12 mouse cellular contexts compared by ENCODE assay signal in the genomic region with DNA sequence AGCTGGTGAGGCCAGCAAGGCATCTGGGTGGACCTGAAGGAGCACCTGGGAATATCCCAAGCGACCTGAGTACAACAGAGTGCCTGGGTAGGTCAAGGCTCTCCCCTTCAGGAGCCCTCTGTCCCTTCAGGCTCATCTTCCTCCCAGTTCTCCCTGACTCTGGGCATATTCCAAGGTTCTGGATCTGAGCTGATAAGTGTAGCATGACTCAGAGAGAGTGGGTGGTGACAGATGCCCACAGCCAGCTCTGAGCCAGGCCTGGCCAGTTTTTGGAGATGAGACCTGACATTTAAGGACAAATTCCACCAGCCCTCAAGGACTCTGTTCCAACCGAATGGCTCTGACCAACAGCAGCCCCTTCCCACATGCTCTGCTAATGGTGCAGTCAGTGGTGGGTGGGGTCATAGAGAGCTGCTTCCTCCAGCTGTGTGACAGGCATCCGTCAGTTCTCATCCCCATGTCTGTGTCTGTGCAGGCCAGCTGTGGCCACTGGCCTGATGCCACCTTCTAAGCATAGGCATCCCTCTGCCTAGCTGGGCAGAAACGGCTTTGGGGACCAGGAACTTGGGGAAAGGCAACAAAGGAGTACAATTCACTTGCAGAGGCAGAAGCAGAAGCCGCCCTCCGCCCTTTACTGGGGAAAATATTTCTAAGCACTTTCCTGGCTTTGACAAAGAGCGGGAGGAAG. TPM values are rescaled to one million over a fixed set of nuclear protein-coding genes. Genes with fewer than 3 reads are reported as not detected.
DNase-seq lines count a peak whose midpoint lies in the region; ATAC-seq and TF ChIP-seq lines count a peak whose summit lies in the region.
"Had no signal": no experiment of that assay in that cellular context is flagged by ENCODE, and none has a peak within 500 bp of the region (broad histone marks: within the 10 kb centered on the region; RNA-seq: fewer than 3 reads in every experiment).

No protein-coding gene starts in this region.

- peak overlapping the region; percentile 18; the same call in 1 of the 2 replicates for H3K27ac ChIP-seq in hindbrain, embryonic 10.5 days
- H3K27ac ChIP-seq in hindbrain, embryonic 14.5 days, result no peak overlapping the region
- no peak overlapping the region for H3K27ac ChIP-seq in thymus, adult 2 months (ENCODE audit: control insufficient read depth, insufficient read depth, low read length)
- H3K27ac ChIP-seq: hindbrain, embryonic 13.5 days; neural tube, embryonic 12.5 days had no signal

- TF ChIP-seq POLR2A in thymus, adult 2 months (IDR thresholded peaks at IDR 0.05; ENCODE audit: control insufficient read depth, extremely low read depth, insufficient read depth, low read length, poor library complexity), result no peak

- no peak for DNase-seq in hindbrain, embryonic 10.5 days (ENCODE audit: low spot score)
- no peak for DNase-seq in hindbrain, embryonic 14.5 days (ENCODE audit: low spot score)
- DNase-seq in NIH3T3 (ENCODE audit: low read depth), result peak; percentile 33
- peak; percentile 45 for DNase-seq in cerebellum, adult 11 months
- DNase-seq in left cerebral cortex, postnatal 36 days (ENCODE audit: low spot score in 2 of 2), result peak; percentile 57 to 68
- no peak for DNase-seq in yolk sac, embryonic 10.5 days (ENCODE audit: low spot score)
- no peak for DNase-seq in thymus, adult 18-20 months
- DNase-seq in thymus, adult 2 months, result no peak
- DNase-seq: lung, postnatal 36 days had no signal

- H3K4me3 ChIP-seq in hindbrain, embryonic 10.5 days, result no peak overlapping the region
- H3K4me3 ChIP-seq in hindbrain, embryonic 14.5 days (replicated peaks; ENCODE audit: low read length), result no peak overlapping the region
- no peak overlapping the region for H3K4me3 ChIP-seq in thymus, adult 2 months (ENCODE audit: control insufficient read depth, insufficient read depth, low read length)
- H3K4me3 ChIP-seq: erythroblast, embryonic 14.5 days; hindbrain, embryonic 13.5 days; neural tube, embryonic 12.5 days had no signal

- ATAC-seq in hindbrain, embryonic 14.5 days (ENCODE audit: low FRiP score), result no peak

- no peaks in the 10 kb centered on the region for H3K9me3 ChIP-seq in hindbrain, embryonic 10.5 days
- H3K9me3 ChIP-seq in hindbrain, embryonic 14.5 days (ENCODE audit: control insufficient read depth, low read length), result no peaks in the 10 kb centered on the region
- H3K9me3 ChIP-seq: hindbrain, embryonic 13.5 days; neural tube, embryonic 12.5 days had no signal

- no peak for TF ChIP-seq CTCF in thymus, adult 2 months (IDR thresholded peaks at IDR 0.05; ENCODE audit: borderline replicate concordance, control insufficient read depth, extremely low read depth, insufficient read depth, low read length, poor library complexity)

- H3K27me3 ChIP-seq in hindbrain, embryonic 10.5 days (ENCODE audit: insufficient read depth, poor library complexity, severe bottlenecking), result peaks cover 13% of the 10 kb centered on the region
- H3K27me3 ChIP-seq in hindbrain, embryonic 14.5 days (ENCODE audit: control insufficient read depth, insufficient read depth, low read length), result no peaks in the 10 kb centered on the region
- H3K27me3 ChIP-seq in thymus, adult 2 months (ENCODE audit: control insufficient read depth, insufficient read depth, low read length), result no peaks in the 10 kb centered on the region
- H3K27me3 ChIP-seq: neural tube, embryonic 12.5 days had no signal

- H3K9ac ChIP-seq in hindbrain, embryonic 14.5 days, result no peak overlapping the region
- H3K9ac ChIP-seq: hindbrain, embryonic 13.5 days; neural tube, embryonic 12.5 days had no signal

- no peak overlapping the region for H3K4me2 ChIP-seq in hindbrain, embryonic 14.5 days (replicated peaks)
- H3K4me2 ChIP-seq: hindbrain, embryonic 13.5 days; neural tube, embryonic 12.5 days had no signal

- peaks cover 42% of the 10 kb centered on the region for H3K4me1 ChIP-seq in hindbrain, embryonic 10.5 days (replicated peaks)
- peaks cover 8% of the 10 kb centered on the region for H3K4me1 ChIP-seq in hindbrain, embryonic 14.5 days (replicated peaks; ENCODE audit: control insufficient read depth, insufficient read depth, low read length)
- 0 out of 2 replicates have a peak, but pooled peaks cover 2% of the 10 kb centered on the region for H3K4me1 ChIP-seq in thymus, adult 2 months (replicated peaks; ENCODE audit: control insufficient read depth, insufficient read depth, low read length)

- H3K36me3 ChIP-seq in hindbrain, embryonic 10.5 days, result no peaks in the 10 kb centered on the region
- no peaks in the 10 kb centered on the region for H3K36me3 ChIP-seq in hindbrain, embryonic 14.5 days (replicated peaks; ENCODE audit: control insufficient read depth, insufficient read depth)
- H3K36me3 ChIP-seq in thymus, adult 2 months (ENCODE audit: control insufficient read depth, insufficient read depth, low read length), result no peaks in the 10 kb centered on the region
- H3K36me3 ChIP-seq: hindbrain, embryonic 13.5 days; neural tube, embryonic 12.5 days had no signal

- intact Hi-C loops in left cerebral cortex, postnatal 36 days (cut with DNase I), result no loop called here

- WGBS in hindbrain, embryonic 10.5 days, result 73% methylated on average over 7 of the region's 7 CpGs
- 80% methylated on average over 7 of the region's 7 CpGs for WGBS in hindbrain, embryonic 14.5 days
- 82% methylated on average over 7 of the region's 7 CpGs for WGBS in thymus, adult 2 months

RNA-seq across cellular contexts. Expression of gene Prkag2, which starts 46.3 kb away (rescaled TPM):
- polyA plus RNA-seq in hindbrain, embryonic 10.5 days (2016; fragmentation: Nextera tagmentation; extraction: Ambion mirVana), result 43.7 and 46.3 TPM in 2 replicates
- polyA plus RNA-seq in hindbrain, embryonic 14.5 days (2014; fragmentation: Nextera tagmentation; extraction: Ambion mirVana), result 105 and 106 TPM in 2 replicates
- 100 to 1,000 TPM in 1 of 2 experiments, 10 to 100 TPM in 1; 90.6 to 123 TPM for total RNA-seq in left cerebral cortex, postnatal 36 days (2021)
- polyA plus RNA-seq in thymus, adult 2 months (2012; rRNA removed), result 21.4 and 23.5 TPM in 2 replicates

Comparison
In these comparisons a context has a peak if more than half of its experiments do, and no peak if none do; other contexts are left out.
1. DNase-seq: peak in NIH3T3 (single experiment), cerebellum, adult 11 months (single experiment) and left cerebral cortex, postnatal 36 days (2 of 2); none in hindbrain, embryonic 10.5 days (single experiment), hindbrain, embryonic 14.5 days (single experiment), yolk sac, embryonic 10.5 days (single experiment), thymus, adult 18-20 months (0 of 2) and thymus, adult 2 months (single experiment).